Mouse (Mus musculus): ENCODE results near the gene Gm6502. TPM values are rescaled to one million over a fixed set of nuclear protein-coding genes. Genes with fewer than 3 reads are reported as not detected.
"Not testable (repeated sequence)": the region's sequence is repeated elsewhere in the genome, so short reads cannot be mapped to it uniquely, and the experiment has no call there.

Gm6502 gene
- polyA plus RNA-seq (2015; fragmentation: Nextera tagmentation; extraction: Ambion mirVana) = not detected in 2 replicates

DNA sequence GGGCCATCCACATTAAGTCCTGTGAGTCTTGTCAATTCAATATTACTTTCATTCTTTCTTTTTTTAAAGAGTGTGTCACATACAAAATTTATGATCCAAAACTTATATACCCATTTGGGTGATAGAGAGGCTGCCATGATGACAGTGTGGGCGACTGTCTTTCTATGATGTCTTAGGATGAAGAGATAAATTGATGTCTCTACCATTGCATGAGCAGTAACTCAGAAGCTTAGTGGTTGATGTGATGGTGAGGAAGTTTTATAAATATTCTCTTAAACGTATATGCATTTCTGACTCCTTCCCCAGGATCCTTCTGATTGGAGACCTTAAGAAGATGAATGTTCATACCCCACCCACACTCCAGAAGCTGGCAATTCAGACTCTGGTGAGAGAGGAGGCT is at the start of gene Gm6502:
TSS of gene Gm6502 (plus strand) at position 301 of the 400 bp plus-strand sequence.
- WGBS = no CpG with 5 or more reads among the region's 2 CpGs
- not testable (repeated sequence) for ATAC-seq

DNA sequence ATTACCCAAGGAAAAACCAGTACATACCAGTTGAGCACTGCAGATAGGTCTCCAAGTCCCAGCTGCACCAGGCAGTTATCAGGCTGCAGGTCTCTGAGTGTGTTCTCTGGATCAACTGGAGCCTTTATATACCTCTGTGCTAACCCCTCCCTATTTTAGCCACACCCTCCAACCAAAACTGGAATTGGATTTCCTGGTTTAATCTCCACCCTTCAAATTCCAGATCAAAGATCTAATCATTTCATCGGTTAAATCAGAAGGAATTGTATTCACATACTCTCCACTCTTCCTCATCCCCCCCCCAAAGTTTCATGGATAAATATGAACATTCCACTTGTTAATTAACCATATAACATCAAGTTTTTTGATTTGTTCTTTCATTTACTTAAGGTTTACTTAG is 7.5 kb upstream of the Gm6502 start, which contains the start of gene A430089I19Rik:
TSS of gene A430089I19Rik (minus strand) at position 101 of the 400 bp plus-strand sequence.
- H3K36me3 ChIP-seq (ENCODE audit: poor library complexity, severe bottlenecking); ATAC-seq; H3K4me3 ChIP-seq; H3K9ac ChIP-seq; H3K27me3 ChIP-seq; H3K27ac ChIP-seq; H3K4me1 ChIP-seq; H3K9me3 ChIP-seq (replicated peaks); H3K4me2 ChIP-seq: not testable (repeated sequence)
- WGBS = 93% methylated on average over 1 of the region's 1 CpGs

More for the DNA sequence above, at the start of gene Gm6502:
- not testable (repeated sequence) for H3K36me3 ChIP-seq (ENCODE audit: poor library complexity, severe bottlenecking); H3K9ac ChIP-seq; H3K9me3 ChIP-seq (replicated peaks); H3K4me3 ChIP-seq; H3K4me1 ChIP-seq; H3K27me3 ChIP-seq; H3K27ac ChIP-seq; H3K4me2 ChIP-seq

DNA sequence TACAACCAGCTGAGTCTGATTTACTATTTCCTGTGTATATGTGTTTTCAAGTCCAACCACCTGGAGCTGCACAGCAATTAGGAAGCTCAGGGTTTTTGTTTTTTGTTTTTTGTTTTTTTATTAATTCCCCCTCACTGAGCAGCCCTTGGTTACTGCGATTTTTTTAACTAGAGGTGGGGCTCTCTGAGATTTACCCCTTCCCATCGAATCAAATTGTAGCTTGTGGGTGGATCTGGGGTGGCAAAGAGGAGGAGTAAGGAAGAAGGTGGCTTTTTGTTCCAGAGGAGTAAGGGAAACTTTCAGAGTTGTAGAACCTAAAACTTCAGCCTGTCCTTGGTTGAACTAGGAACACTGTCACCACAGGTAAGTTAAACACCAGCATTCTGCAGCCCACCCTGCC is 25.2 kb downstream of the Gm6502 start, which contains the start of gene AA792892:
TSS of gene AA792892 (plus strand) at position 301 of the 400 bp plus-strand sequence.
- not testable (repeated sequence) for H3K9me3 ChIP-seq (replicated peaks); H3K4me3 ChIP-seq; H3K36me3 ChIP-seq (ENCODE audit: poor library complexity, severe bottlenecking); ATAC-seq; H3K27ac ChIP-seq; H3K4me2 ChIP-seq; H3K9ac ChIP-seq; H3K27me3 ChIP-seq; H3K4me1 ChIP-seq
- WGBS = no CpG with 5 or more reads among the region's 2 CpGs

Other genes starting within 250 kb of the Gm6502 start
- gene BC061212, start 243.9 kb upstream of the Gm6502 start, polyA plus RNA-seq (2015; fragmentation: Nextera tagmentation; extraction: Ambion mirVana) = not detected in 2 replicates
- gene Gm6351, start 238.1 kb upstream of the Gm6502 start, polyA plus RNA-seq (2015; fragmentation: Nextera tagmentation; extraction: Ambion mirVana) = not detected in 2 replicates
- gene Gm3106, start 96.4 kb upstream of the Gm6502 start, polyA plus RNA-seq (2015; fragmentation: Nextera tagmentation; extraction: Ambion mirVana) = not detected in 2 replicates
- not detected in 2 replicates for gene A430089I19Rik, start 7.6 kb upstream of the Gm6502 start, polyA plus RNA-seq (2015; fragmentation: Nextera tagmentation; extraction: Ambion mirVana)
- gene AA792892, start 25.3 kb downstream of the Gm6502 start, polyA plus RNA-seq (2015; fragmentation: Nextera tagmentation; extraction: Ambion mirVana) = not detected in 2 replicates
- gene Gm7682, start 131.3 kb downstream of the Gm6502 start, polyA plus RNA-seq (2015; fragmentation: Nextera tagmentation; extraction: Ambion mirVana) = not detected in 2 replicates
- not detected in 2 replicates for gene Gm3139, start 211.9 kb downstream of the Gm6502 start, polyA plus RNA-seq (2015; fragmentation: Nextera tagmentation; extraction: Ambion mirVana)

All from forebrain, embryonic 13.5 days (tissue).